Comparison of ENCODE assay signal across 10 mouse cellular contexts in the genomic region with DNA sequence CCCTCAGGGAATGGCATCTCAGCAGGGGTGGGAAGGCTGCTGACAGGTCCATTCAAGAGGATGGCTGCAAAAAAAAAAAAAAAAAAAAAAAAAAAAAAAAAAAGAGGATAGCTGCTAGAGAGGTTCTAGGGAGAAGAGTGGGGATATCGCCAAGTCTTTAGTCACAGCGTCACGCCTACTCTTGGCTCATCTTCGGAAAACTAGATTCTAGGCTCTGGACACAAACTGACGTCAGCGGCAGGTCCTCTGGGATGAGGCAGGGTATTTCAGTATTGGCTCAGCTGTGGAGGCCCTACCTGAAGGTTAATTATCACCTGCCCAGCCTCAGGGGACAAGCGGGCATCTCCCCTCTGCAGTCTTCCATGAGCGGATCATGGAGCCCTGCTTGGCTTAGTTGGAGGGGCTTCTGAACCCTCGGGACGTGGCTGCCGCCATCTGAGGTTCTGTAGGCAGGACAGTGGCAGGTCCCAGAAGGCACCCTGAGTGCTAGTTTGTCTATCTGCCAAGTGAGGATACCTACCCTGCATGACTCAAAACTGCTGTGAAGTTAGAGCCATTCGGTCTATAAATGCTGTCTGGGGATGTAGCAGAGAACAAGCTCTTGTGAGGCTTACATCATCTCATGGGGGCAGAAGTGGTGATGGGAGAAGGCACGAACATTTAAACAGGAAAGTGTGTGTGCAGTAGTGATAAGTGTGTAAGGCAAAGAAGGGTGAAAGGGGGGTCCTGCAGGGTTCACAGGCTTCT. TPM values are rescaled to one million over a fixed set of nuclear protein-coding genes. Genes with fewer than 3 reads are reported as not detected.
A peak's percentile ranks its signal among the peaks of the same experiment; 100 is the strongest.
DNase-seq lines count a peak whose midpoint lies in the region; TF ChIP-seq lines count a peak whose summit lies in the region.
"Had no signal": no experiment of that assay in that cellular context is flagged by ENCODE, and none has a peak within 500 bp of the region (broad histone marks: within the 10 kb centered on the region; RNA-seq: fewer than 3 reads in every experiment).

No protein-coding gene starts in this region.

- intact Hi-C loops in gastrocnemius, adult 2 months (cut with DNase I) = no loop called here
- intact Hi-C loops in left cerebral cortex, postnatal 14 days (cut with DNase I) = loop anchor here (10.0 kb wide), 1 partner anchor 277 kb away; no protein-coding TSS in a partner anchor

- H3K4me3 ChIP-seq in layer of hippocampus, adult 2 months = no peak overlapping the region
- no peak overlapping the region for H3K4me3 ChIP-seq in gastrocnemius, adult 2 months
- H3K4me3 ChIP-seq: embryonic facial prominence, embryonic 12.5 days; limb, embryonic 15.5 days had no signal

- DNase-seq in layer of hippocampus, adult 2 months (ENCODE audit: low spot score in 2 of 2) = peak; percentile 33 to 73
- no peak for DNase-seq in layer of hippocampus, postnatal 10 days (ENCODE audit: low spot score in 2 of 2)
- peak; percentile 70 for DNase-seq in adipocyte (ENCODE audit: low spot score)
- peak; percentile 81 for DNase-seq in gastrocnemius, adult 2 months
- DNase-seq in left cerebral cortex, postnatal 14 days (ENCODE audit: low spot score in 2 of 2) = peak; percentile 67 to 83
- no peak for DNase-seq in T-cell, adult 2 months (ENCODE audit: low spot score)
- DNase-seq in Muller cell, postnatal 12 days (ENCODE audit: inconsistent ontology term) = no peak

- TF ChIP-seq CTCF in layer of hippocampus, adult 2 months (conservative IDR thresholded peaks at IDR 0.05) = no peak
- TF ChIP-seq CTCF in gastrocnemius, adult 2 months (IDR thresholded peaks at IDR 0.05) = no peak

- H3K27ac ChIP-seq in layer of hippocampus, adult 2 months = no peak overlapping the region
- H3K27ac ChIP-seq in gastrocnemius, adult 2 months = no peak overlapping the region
- H3K27ac ChIP-seq: embryonic facial prominence, embryonic 12.5 days; limb, embryonic 15.5 days; stomach, postnatal 0 days had no signal

RNA-seq across cellular contexts. Expression of a gene that starts 32.2 kb away (rescaled TPM):
- total RNA-seq in layer of hippocampus, adult 2 months (2021) = 1 to 10 TPM; 8.0 to 8.2 TPM
- total RNA-seq in layer of hippocampus, postnatal 10 days (2021) = 1 to 10 TPM; 9.7 to 9.8 TPM
- 1 to 10 TPM; 5.2 to 5.6 TPM for total RNA-seq in gastrocnemius, adult 2 months (2021)
- 10 to 100 TPM in 1 of 2 experiments, 1 to 10 TPM in 1; 9.2 to 10.3 TPM for total RNA-seq in left cerebral cortex, postnatal 14 days (2021)

RNA-seq across cellular contexts. Expression of a gene that starts 32.5 kb away (rescaled TPM):
- 1 to 10 TPM; 4.2 to 4.3 TPM for total RNA-seq in layer of hippocampus, adult 2 months (2021)
- 1 to 10 TPM; 5.8 to 6.4 TPM for total RNA-seq in layer of hippocampus, postnatal 10 days (2021)
- total RNA-seq in gastrocnemius, adult 2 months (2021) = 1 to 10 TPM; 1.6 to 1.8 TPM
- 1 to 10 TPM; 3.5 to 4.8 TPM for total RNA-seq in left cerebral cortex, postnatal 14 days (2021)

Comparison
In these comparisons a context has a peak if more than half of its experiments do, and no peak if none do; other contexts are left out.
1. DNase-seq: peak in layer of hippocampus, adult 2 months (2 of 2), adipocyte (single experiment), gastrocnemius, adult 2 months (single experiment) and left cerebral cortex, postnatal 14 days (2 of 2); none in layer of hippocampus, postnatal 10 days (0 of 2), T-cell, adult 2 months (single experiment) and Muller cell, postnatal 12 days (single experiment).